Mouse (Mus musculus): Measurements from ENCODE around the gene Msi2.

DNA sequence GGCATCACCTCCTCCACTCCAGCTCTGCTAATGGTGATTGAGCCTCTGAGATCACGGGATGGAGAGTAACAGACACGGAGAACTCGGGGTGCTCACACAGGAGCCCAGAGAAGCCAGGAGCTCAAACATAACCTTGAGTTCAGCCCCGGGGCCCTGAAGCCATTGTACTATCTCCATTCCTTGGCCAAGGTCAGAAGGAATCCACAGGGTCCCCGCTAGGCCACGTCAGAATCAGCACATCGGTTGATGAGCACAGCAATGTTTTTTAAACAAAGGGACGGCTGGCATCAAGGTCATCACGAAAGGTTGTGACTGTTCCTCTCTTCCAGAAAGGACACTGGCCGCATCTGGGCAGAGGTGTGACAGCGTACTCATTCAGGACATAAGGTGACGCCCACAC is 27.0 kb upstream of the Msi2 start:
- no peak for TF ChIP-seq GATA1 (IDR thresholded peaks at IDR 0.05; ENCODE audit: borderline replicate concordance, low read length)
- no peak for TF ChIP-seq FLI1 (IDR thresholded peaks at IDR 0.05; ENCODE audit: low read length)
